ENCODE assay signal across 8 mouse cellular contexts in genomic region chr14:122912812-122913498, GRCm38 (mm10). TPM values are rescaled to one million over a fixed set of nuclear protein-coding genes. Genes with fewer than 3 reads are reported as not detected.
DNase-seq lines count a peak whose midpoint lies in the region; ATAC-seq and TF ChIP-seq lines count a peak whose summit lies in the region.

No protein-coding gene starts in this region.

- intact Hi-C loops in left cerebral cortex, postnatal 14 days (cut with DNase I), result no loop called here

- peak overlapping the region; percentile 51 for H3K4me3 ChIP-seq in cortical plate, adult 2 months (ENCODE audit: insufficient read depth, low read length)
- H3K4me3 ChIP-seq in hindbrain, postnatal 0 days (ENCODE audit: low read length), result peak overlapping the region; percentile 68

- H3K27me3 ChIP-seq in hindbrain, postnatal 0 days (ENCODE audit: insufficient read depth, low read length), result no peaks in the 10 kb centered on the region

- TF ChIP-seq POLR2A in cortical plate, adult 2 months (IDR thresholded peaks at IDR 0.05; ENCODE audit: extremely low read depth, insufficient read depth, low read length), result no peak

- ATAC-seq in hindbrain, postnatal 0 days, result peak; percentile 86
- ATAC-seq in megakaryocyte progenitor cell, adult 5-6 weeks (replicated peaks; ENCODE audit: poor library complexity), result peak; percentile 95

- H3K27ac ChIP-seq in cortical plate, adult 2 months (ENCODE audit: insufficient read depth, low read length), result no peak overlapping the region
- peak overlapping the region; percentile 65; the same call in 1 of the 2 replicates for H3K27ac ChIP-seq in hindbrain, postnatal 0 days

- no peak for TF ChIP-seq CTCF in cortical plate, adult 2 months (IDR thresholded peaks at IDR 0.05; ENCODE audit: extremely low read depth, insufficient read depth, low read length)
- no peak for TF ChIP-seq CTCF in hindbrain, postnatal 0 days (IDR thresholded peaks at IDR 0.05; ENCODE audit: low read depth)

- peak overlapping the region; percentile 68 for H3K9ac ChIP-seq in hindbrain, postnatal 0 days (replicated peaks; ENCODE audit: low read length)

- peak; percentile 64 for DNase-seq in adipocyte (ENCODE audit: low spot score)
- peak; percentile 37 to 53 for DNase-seq in gastrocnemius, adult 8-10 months (ENCODE audit: low spot score in 2 of 2)
- DNase-seq in hindbrain, postnatal 0 days (ENCODE audit: low spot score), result peak; percentile 70
- DNase-seq in left cerebral cortex, postnatal 14 days (ENCODE audit: low spot score in 2 of 2), result peak; percentile 25 to 41
- DNase-seq in right cerebral cortex, postnatal 14 days, result peak; percentile 63
- peak; percentile 57 to 70 for DNase-seq in urinary bladder, postnatal 4 days (ENCODE audit: low spot score in 2 of 2)

- under 1% methylated on average over 58 of the region's 58 CpGs for WGBS in hindbrain, postnatal 0 days

- H3K4me1 ChIP-seq in cortical plate, adult 2 months (ENCODE audit: control insufficient read depth, insufficient read depth, low read length), result no peaks in the 10 kb centered on the region
- no peaks in the 10 kb centered on the region; the same call in 1 of the 2 replicates for H3K4me1 ChIP-seq in hindbrain, postnatal 0 days (ENCODE audit: insufficient read depth, low read length)

- H3K9me3 ChIP-seq in hindbrain, postnatal 0 days (ENCODE audit: low read length), result no peaks in the 10 kb centered on the region; the same call in 1 of the 2 replicates

- H3K36me3 ChIP-seq in hindbrain, postnatal 0 days (ENCODE audit: insufficient read depth, low read length), result no peaks in the 10 kb centered on the region

- H3K4me2 ChIP-seq in hindbrain, postnatal 0 days (ENCODE audit: low read depth, low read length), result peak overlapping the region; percentile 96

RNA-seq across cellular contexts. Expression of gene Ggact, which starts 0.6 kb away (rescaled TPM):
- polyA plus RNA-seq in cortical plate, adult 2 months (2012; rRNA removed), result 50.5 and 53.2 TPM in 2 replicates
- 10 to 100 TPM; 14.8 to 23.4 (median 18.3) TPM for total RNA-seq in gastrocnemius, adult 8-10 months (2022)
- 18.4 and 36.5 TPM in 2 replicates for total RNA-seq in hindbrain, postnatal 0 days (2014; rRNA removed)
- polyA plus RNA-seq in hindbrain, postnatal 0 days (2015; fragmentation: Nextera tagmentation; extraction: Ambion mirVana), result 27.9 and 29.1 TPM in 2 replicates
- 10 to 100 TPM; 21.8 to 22.2 TPM for total RNA-seq in left cerebral cortex, postnatal 14 days (2021)
- total RNA-seq in megakaryocyte progenitor cell, adult 5-6 weeks (2015), result 6.2 and 9.9 TPM in 2 replicates
- 3.7 and 7.9 TPM in 2 replicates for total RNA-seq in megakaryocyte progenitor cell, adult 5-6 weeks (2017)
